Mouse (Mus musculus) embryo, embryonic 10 days (tissue): ENCODE data around the gene Nfib.

Source experiments
- DNase-seq: peaks from one replicate; pipeline ENCODE4 v3.0.0-alpha.2; 2015; ENCODE audit warnings: low spot score

The Nfib gene

DNA sequence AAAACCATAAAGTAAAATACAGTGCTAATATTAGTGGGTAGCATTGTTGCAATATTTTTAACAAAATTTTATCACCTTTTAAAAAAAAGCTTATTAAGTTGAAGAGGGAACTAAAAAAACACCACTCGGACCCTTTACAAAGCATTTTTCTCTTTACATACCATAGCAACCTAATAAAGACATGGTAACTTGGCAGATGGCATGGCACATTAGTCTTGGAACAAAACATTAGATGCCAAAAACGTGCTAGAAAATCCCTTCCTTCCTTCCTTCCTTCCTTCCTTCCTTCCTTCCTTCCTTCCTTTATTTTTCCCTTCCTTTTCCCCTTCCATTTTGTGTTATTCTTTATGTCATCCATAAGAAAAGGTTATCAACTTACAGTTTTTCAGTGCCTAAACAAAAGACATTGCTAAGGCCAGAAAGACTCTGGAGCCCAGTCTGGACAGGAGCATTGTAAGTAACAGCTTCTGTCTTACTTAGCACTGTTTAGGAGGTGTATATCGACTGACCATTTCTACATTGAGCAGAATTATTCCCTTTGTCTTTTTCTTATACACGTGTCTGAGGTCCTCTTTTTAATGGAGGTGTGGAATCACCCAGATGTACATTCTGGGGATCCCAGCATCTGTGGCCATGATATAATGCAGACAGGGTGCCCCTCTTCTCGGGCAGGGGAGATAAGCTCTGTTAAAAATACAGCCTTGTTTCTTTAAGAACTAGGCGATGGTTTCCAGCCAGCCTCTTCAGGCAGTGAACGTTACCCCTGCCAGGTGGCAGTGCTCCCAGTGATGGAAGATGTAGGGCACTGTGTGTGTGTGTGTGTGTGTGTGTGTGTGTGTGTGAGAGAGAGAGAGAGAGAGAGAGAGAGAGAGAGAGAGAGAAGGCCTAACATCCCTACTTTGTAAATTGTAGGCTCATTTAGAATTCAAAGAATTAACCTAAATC lies 113.2 kb downstream of the Nfib start:
- DNase-seq = no peak

DNA sequence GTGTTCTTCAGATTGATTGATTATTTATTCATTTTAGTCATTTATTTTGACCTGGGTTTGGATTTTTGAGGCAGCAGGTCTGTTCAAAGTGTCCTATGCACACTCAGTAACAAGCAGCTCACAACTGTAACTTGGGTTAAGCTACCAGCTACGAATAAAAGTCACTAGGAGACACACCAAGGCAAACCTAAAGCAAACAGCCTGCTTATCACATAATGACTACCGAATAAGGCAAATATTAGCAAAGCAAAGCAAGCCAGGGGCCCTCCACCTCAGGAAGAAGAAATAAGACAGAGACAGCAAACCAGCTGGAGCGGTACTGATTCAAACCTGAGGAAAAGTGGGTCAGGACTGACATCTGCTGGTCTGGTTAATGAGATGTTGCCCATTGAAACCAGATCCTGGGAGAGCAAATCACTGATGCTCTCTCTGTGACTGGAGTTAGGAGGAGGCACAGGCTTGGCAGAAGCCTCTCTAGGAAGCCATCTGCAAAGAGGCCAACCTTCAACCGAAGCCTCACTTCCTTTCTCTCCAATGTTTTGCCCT lies 116.1 kb downstream of the Nfib start:
- DNase-seq = peak; percentile 75

DNA sequence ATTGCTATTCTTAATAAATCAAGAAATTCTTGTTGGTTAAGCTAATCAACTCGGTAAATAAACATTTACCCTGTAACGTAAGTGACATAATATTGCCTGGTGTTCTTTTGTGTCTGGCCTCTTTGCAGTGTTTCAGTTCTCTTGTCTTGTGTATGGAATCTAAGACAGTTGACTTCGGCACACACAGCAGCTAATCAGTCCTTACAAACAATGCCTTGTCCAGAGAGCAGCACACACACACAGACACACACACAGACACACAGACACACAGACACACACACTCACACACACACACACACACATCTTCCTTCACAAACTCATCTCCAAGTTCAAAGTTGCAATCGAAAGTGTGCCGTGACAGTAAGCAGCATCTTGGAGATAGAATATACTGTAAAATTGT lies 116.8 kb downstream of the Nfib start:
- DNase-seq = no peak

GRCm38 (mm10) chr4:82587146-82587870 lies 118.2 kb downstream of the Nfib start:
- DNase-seq = no peak

GRCm38 (mm10) chr4:82586637-82587036 lies 118.9 kb downstream of the Nfib start:
- no peak for DNase-seq

DNA sequence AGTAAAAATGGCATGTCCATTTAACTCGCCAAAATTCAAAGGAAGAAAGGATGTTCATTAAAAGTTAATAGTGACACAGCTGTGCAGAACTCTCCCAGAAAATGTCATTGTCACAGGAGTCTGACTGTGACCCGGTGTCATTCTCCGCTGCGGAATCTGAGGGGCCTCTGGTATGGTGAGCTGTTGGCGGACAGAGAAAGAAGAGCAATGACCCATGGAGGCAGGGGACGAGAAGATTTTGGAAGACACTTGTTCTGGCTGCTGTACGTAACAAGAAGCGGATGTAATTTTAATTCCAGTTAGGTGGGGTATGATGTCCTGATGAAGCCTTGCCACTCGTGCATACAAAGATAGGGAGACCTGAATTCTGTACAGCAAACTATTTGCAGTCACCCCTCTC lies 120.0 kb downstream of the Nfib start:
- no peak for DNase-seq

DNA sequence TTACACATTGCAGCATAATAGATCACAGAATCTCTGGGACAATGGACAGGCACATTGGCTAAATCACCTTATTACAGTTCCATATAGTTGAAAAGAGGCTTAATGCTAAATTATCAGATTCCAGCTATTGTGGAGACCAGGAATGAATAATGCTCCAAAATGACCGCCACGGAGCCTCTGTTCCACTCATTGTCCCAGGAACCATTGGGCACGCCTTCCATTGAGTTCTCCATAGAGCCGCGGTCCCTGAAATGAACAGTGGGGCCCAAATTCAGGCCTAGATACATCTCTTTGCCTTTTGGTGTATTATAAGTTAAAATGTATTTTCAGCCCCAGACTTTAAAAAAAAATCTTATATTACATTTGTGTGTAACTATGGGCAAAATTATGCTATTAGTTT lies 120.5 kb downstream of the Nfib start:
- no peak for DNase-seq

DNA sequence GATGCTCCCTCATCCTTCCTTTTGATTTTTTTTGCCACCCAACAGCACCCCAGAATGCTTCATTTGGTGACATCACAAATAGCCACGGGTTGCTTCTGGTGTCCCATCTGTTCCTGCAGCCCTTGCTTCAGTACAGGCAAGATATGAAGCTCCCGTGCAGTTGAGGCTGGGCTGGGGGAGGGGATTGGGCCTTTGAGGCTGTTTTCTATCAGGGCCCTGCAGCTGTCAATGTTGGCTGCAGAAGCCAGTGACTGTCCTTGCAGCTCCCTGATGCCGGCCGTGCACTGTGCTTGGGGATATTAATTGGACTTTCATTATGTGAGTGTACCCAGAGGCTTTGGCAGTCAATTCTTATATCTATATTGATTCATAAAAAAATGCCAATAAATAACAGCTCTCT lies 121.0 kb downstream of the Nfib start:
- no peak for DNase-seq

GRCm38 (mm10) chr4:82573291-82573605 lies 132.3 kb downstream of the Nfib start:
- DNase-seq = no peak

GRCm38 (mm10) chr4:82572410-82573290 lies 132.9 kb downstream of the Nfib start:
- DNase-seq = no peak

GRCm38 (mm10) chr4:82558816-82559215 lies 146.7 kb downstream of the Nfib start:
- no peak for DNase-seq

DNA sequence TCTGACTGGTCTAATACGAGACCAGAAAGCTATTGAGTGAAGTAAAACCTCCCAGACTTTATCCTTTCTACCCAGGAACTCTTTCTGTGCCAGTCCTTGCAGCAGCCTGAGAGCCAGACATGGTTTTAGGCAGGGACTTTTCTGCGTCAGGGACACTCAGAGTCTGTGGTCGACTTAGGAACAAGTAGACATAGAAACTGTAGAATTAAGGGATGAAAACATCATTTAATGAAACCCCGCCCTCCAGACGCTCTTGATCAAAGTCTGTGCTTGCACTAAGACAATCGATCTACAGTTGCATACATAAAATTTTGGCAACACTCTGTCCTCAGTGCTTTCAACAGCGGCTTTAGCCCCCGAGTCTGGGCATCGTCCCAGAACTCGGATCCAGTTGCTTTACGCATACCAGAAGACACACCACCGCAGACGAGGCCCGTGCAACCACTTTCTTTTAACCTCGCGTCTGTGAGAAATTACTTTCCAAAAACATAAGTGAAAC lies 149.8 kb downstream of the Nfib start:
- no peak for DNase-seq

GRCm38 (mm10) chr4:82553658-82554057 lies 151.9 kb downstream of the Nfib start:
- DNase-seq = no peak

- DNase-seq = no peak
These were observed 153.3 kb downstream of the Nfib start for GRCm38 (mm10) chr4:82552238-82552637.

DNA sequence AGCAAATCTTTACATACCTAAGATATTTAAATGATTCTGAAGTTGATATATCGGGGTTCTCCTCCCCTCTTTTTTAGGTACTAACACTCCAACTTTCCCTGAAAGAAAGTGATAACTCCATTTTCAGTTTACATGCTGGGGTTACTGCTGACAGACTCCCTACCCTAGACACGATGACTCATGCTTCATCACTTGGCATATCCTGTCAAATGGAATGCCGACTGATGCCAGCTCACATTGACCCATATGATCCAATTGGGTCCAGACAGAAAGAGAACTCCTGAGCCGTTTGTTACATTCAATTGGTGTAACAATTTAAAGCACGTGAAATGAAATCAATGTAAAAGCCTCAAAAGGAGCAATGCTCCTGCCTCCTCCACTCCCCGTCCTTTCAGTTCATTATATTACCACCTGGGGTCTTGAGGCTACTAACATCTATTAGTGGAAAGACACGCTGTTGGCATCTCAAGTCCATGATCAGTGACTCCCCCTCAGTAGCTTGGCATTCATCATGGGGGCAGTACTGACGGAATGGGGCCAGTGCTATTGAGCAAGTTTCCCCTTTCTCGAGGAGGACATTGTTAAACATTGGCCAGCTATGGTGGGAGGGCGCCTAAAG lies 155.7 kb downstream of the Nfib start:
- no peak for DNase-seq

DNA sequence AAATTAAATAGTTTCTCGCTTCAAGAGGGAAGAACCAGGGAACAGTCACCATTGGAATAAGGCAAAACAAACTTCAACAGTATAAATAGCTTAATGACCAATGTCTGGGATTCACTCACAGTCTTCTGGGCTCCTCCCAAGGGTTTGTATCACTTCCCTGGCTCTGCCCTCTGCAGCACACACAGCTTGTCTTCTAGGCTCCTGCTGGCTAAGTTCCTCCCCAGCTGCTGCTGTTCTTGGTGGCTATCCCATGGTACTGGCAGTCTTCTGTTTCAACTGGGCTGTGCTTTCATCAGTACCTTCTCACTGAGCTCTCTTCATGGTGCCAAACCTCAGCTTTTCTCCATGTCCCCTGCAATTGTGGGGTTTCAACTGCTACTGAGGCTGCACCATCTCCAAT lies 157.3 kb downstream of the Nfib start:
- DNase-seq = no peak

DNA sequence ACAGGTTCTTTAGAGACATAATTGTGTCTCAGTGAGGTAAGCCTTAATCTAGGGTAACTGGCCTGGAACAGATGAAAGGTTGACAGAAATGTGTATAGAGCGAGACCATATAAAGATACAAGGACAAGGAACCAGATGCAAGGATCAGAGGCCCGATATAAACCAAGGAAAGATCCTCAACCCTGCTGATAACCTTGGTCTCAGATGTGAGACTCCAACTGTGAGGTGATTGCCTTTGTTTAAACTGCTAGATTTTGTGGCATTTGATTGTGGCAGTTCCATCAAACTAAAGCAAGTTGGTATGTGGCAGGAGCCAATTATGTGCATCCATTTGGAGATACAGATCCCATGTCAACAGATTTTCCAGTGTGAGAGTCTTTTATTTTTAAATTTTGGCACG lies 161.6 kb downstream of the Nfib start:
- DNase-seq = no peak

GRCm38 (mm10) chr4:82543398-82543740 lies 162.2 kb downstream of the Nfib start:
- no peak for DNase-seq

DNA sequence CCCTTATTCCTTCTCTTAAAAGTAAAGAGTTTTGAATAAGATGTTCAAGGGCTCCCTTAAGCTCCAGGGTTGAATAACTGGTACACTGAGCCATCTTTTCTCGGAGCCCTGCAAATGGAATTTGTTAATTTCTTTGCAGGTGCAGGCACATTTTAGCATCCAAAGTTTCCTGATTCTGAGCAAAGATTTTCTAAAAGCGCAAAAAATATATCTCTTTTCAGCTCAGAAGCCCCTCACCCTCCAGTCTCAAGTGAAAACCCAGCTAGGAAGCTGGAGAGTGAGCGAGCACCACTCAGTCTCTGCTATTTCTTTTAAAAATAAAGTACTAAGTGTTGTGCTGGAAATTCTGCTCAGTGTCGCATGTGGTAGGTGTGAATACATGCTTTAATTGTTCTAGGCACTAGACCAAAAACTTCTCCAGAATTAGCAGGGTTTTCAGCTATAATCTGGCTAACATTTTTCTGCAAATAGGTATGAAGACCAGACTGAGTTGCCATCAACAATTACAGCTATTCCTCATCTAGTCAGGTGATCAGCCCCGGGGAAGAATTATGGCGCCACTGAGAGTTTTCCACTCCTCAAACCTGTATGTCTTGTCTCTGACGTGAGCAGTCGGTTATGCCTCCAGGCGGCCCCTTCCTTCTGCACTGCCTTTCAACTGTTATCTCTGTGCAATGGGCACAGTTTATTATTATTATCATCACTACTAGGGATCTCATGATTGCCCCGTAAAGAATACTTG lies 162.7 kb downstream of the Nfib start:
- no peak for DNase-seq

GRCm38 (mm10) chr4:82541894-82542510 lies 163.5 kb downstream of the Nfib start:
- peak; percentile 94 for DNase-seq
